Mouse (Mus musculus) myocyte (in vitro differentiated cells): ENCODE measurements at regions not wholly inside any gene's neighbourhood (a gene's known extent, or its start where the extent isn't known, plus 50 kb on each side); places are given as distances from the start of the nearest gene placed in this dataset.

Experiments used
- MAX ChIP-seq: IDR thresholded peaks from one replicate; pipeline ENCODE4 v1.6.1; 2011; ENCODE audit warnings: low read depth, mild to moderate bottlenecking, control low read depth
- MYOD1 ChIP-seq, 3 experiments: IDR thresholded peaks; one replicate each; pipeline ENCODE4 v1.6.1; 2011; ENCODE audit warnings: control low read depth in 2 of 3, low read depth in 2 of 3, mild to moderate bottlenecking in 2 of 3, moderate library complexity in 1 of 3; ENCODE audit not compliant: insufficient read length in 2 of 3, control insufficient read depth in 1 of 3

- TF ChIP-seq MAX (no peak), MYOD1 (IDR thresholded peaks at IDR 0.05; ENCODE audit: control insufficient read depth in 1 of 3, insufficient read length in 2 of 3, low read depth in 2 of 3) (no peak)
These were observed 244.6 kb upstream of the Fn1 start for GRCm38 (mm10) chr1:71897464-71898051.
